Mouse (Mus musculus): ENCODE results near the gene Col28a1. TPM values are rescaled to one million over a fixed set of nuclear protein-coding genes. Genes with fewer than 3 reads are reported as not detected.

Gene Col28a1
- polyA plus RNA-seq (2014; fragmentation: Nextera tagmentation; extraction: Ambion mirVana) = 0.09 TPM in 1 of 2 replicates, not detected in the other

DNA sequence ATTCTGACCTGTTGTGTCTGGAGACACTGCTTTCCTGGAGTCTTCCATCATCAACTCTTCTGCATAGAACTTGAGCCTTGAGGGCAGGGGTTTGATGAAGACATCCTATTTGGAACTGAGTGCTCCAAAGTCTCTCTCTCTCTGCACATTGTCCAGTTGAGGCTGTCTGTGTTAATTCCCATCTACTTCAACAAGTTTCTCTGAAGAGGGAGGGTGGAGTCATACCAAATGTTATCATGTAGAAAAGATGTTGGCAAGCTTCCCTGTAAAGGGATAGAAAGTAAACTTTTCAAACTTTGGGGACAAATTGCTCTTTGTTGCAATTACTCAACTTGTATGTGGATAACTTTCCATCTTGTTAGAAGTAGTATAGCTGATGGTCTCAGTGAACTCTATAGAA lies at the start of gene Col28a1:
Gene Col28a1 (minus strand): TSS at position 101 of the 400 bp plus-strand sequence.
- Histone ChIP-seq H3K4me3 (ENCODE audit: low read length) (no peak within 1 kb of the TSS), H3K4me1 (ENCODE audit: control insufficient read depth, insufficient read depth, low read length) (no peaks in the 10 kb centered on the region), H3K27ac (ENCODE audit: low read depth, low read length) (no peak within 1 kb of the TSS), H3K36me3 (ENCODE audit: control insufficient read depth, insufficient read depth, low read length) (no peaks in the 10 kb centered on the region), H3K9me3 (ENCODE audit: control insufficient read depth, low read length) (0 out of 2 replicates have a peak, but pooled peaks cover 4% of the 10 kb centered on the region), H3K9ac (ENCODE audit: low read depth, low read length) (no peak within 1 kb of the TSS), H3K27me3 (ENCODE audit: control insufficient read depth, insufficient read depth, low read length) (no peaks in the 10 kb centered on the region), H3K4me2 (replicated peaks; ENCODE audit: low read depth, low read length) (no peak within 1 kb of the TSS)
- ATAC-seq (ENCODE audit: low FRiP score, low TSS enrichment) = no peak

DNA sequence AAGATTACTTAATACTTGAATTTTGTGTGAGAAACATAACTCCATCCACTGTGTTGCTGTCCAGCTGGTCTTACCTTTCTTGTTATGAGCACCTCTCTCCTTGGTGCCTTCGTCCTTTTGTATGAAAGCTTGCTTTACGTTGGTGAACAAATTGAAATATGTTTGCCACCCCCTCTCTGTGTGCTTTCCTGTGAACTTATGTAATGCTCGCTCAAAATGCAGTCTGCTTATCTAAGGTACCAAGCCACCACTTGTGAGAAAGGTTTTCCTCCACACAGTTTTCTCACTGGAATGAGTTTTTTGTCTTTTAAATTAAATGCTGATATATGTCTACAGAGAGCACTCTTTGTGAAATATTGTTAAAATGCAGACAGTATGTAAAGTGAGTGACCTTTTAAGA lies 36.2 kb upstream of the Col28a1 start:
- H3K27ac ChIP-seq (ENCODE audit: low read depth, low read length) = no peak overlapping the region
- no peak overlapping the region for H3K9ac ChIP-seq (ENCODE audit: low read depth, low read length)
- 94% methylated on average over 3 of the region's 3 CpGs for WGBS
- ATAC-seq (ENCODE audit: low FRiP score, low TSS enrichment) = no peak
- no peak overlapping the region for H3K4me3 ChIP-seq (ENCODE audit: low read length)
- no peak overlapping the region for H3K4me2 ChIP-seq (replicated peaks; ENCODE audit: low read depth, low read length)
- no peaks in the 10 kb centered on the region for H3K27me3 ChIP-seq (ENCODE audit: control insufficient read depth, insufficient read depth, low read length)
- H3K4me1 ChIP-seq (ENCODE audit: control insufficient read depth, insufficient read depth, low read length) = no peaks in the 10 kb centered on the region
- H3K36me3 ChIP-seq (ENCODE audit: control insufficient read depth, insufficient read depth, low read length) = peaks cover 29% of the 10 kb centered on the region; the same call in 1 of the 2 replicates
- no peaks in the 10 kb centered on the region for H3K9me3 ChIP-seq (ENCODE audit: control insufficient read depth, low read length)

DNA sequence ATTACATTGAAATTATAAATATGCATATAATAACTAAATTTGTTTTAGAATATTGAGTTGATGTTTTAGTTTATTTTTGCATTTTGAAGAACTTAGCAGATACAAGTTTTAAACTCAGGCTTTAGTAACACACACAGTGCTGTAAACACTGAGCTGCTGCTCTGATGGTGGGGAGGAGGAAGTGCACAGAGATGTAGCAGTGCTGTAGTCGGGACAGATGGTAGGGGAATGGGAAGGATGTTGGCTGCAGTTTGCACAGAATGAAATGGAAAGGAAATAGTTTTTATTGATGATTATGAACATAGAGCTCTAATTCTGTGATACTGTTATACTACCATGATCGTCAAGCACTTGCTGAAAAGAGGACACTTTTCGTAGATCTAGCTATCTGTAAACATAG lies 34.6 kb upstream of the Col28a1 start:
- H3K27me3 ChIP-seq (ENCODE audit: control insufficient read depth, insufficient read depth, low read length) = no peaks in the 10 kb centered on the region
- H3K4me2 ChIP-seq (replicated peaks; ENCODE audit: low read depth, low read length) = no peak overlapping the region
- H3K4me1 ChIP-seq (ENCODE audit: control insufficient read depth, insufficient read depth, low read length) = no peaks in the 10 kb centered on the region
- peaks cover 21% of the 10 kb centered on the region; the same call in 1 of the 2 replicates for H3K36me3 ChIP-seq (ENCODE audit: control insufficient read depth, insufficient read depth, low read length)
- no peak overlapping the region for H3K4me3 ChIP-seq (ENCODE audit: low read length)
- ATAC-seq (ENCODE audit: low FRiP score, low TSS enrichment) = no peak
- no peak overlapping the region for H3K9ac ChIP-seq (ENCODE audit: low read depth, low read length)
- H3K27ac ChIP-seq (ENCODE audit: low read depth, low read length) = no peak overlapping the region
- WGBS = 87% methylated on average over 3 of the region's 3 CpGs
- no peaks in the 10 kb centered on the region for H3K9me3 ChIP-seq (ENCODE audit: control insufficient read depth, low read length)

DNA sequence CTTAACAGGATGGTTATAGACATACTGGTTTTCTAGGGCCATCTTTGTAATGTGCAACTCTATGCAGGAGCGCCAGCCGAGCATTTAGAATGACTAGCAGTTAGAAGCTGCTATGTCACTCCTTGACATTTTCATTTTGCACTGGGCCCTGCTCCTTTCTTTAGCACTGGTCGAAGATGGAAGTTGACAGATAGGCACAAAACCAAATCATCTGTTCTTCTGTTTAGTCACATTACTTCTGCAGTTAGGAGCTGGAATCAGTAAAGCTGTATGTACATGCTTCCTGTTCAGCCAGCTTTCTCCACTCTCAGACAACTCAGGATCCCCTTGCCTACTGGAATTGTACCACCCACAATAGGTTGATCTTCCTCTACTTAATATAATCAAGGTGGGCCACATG lies 18.2 kb upstream of the Col28a1 start:
- ATAC-seq (ENCODE audit: low FRiP score, low TSS enrichment) = no peak
- 95% methylated on average over 3 of the region's 3 CpGs for WGBS

DNA sequence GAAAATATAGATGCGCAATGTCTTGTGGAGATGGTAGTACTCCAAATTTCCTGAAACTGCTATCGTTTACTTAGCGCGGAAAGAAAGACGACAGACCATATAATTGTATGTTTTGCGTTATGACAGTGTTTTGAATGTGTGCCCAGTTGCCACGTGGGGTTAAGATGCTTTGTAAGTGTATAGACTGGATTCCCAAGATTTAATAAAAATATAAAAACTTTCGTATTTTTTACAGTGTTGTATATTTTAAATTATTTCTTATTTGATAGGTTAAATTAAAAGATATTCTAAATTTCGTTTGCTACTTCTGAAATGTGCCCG lies 17.4 kb upstream of the Col28a1 start:
- H3K4me1 ChIP-seq (ENCODE audit: control insufficient read depth, insufficient read depth, low read length) = peaks cover 8% of the 10 kb centered on the region; the same call in 1 of the 2 replicates
- H3K4me2 ChIP-seq (replicated peaks; ENCODE audit: low read depth, low read length) = peak overlapping the region; percentile 54
- H3K27ac ChIP-seq (ENCODE audit: low read depth, low read length) = peak overlapping the region; percentile 95
- H3K4me3 ChIP-seq (ENCODE audit: low read length) = peak overlapping the region; percentile 76
- no peak for ATAC-seq (ENCODE audit: low FRiP score, low TSS enrichment)
- H3K9me3 ChIP-seq (ENCODE audit: control insufficient read depth, low read length) = no peaks in the 10 kb centered on the region
- H3K27me3 ChIP-seq (ENCODE audit: control insufficient read depth, insufficient read depth, low read length) = no peaks in the 10 kb centered on the region
- H3K9ac ChIP-seq (ENCODE audit: low read depth, low read length) = peak overlapping the region; percentile 90
- 10% methylated on average over 10 of the region's 10 CpGs for WGBS
- H3K36me3 ChIP-seq (ENCODE audit: control insufficient read depth, insufficient read depth, low read length) = peaks cover 8% of the 10 kb centered on the region; the same call in 1 of the 2 replicates

More for the DNA sequence above, 18.2 kb upstream of the Col28a1 start:
- Histone ChIP-seq H3K4me3 (ENCODE audit: low read length) (no peak overlapping the region), H3K36me3 (ENCODE audit: control insufficient read depth, insufficient read depth, low read length) (peaks cover 16% of the 10 kb centered on the region), H3K4me2 (replicated peaks; ENCODE audit: low read depth, low read length) (peak overlapping the region; percentile 54; the same call in 1 of the 2 replicates), H3K9me3 (ENCODE audit: control insufficient read depth, low read length) (no peaks in the 10 kb centered on the region), H3K9ac (ENCODE audit: low read depth, low read length) (no peak overlapping the region), H3K27ac (ENCODE audit: low read depth, low read length) (no peak overlapping the region), H3K27me3 (ENCODE audit: control insufficient read depth, insufficient read depth, low read length) (no peaks in the 10 kb centered on the region), H3K4me1 (ENCODE audit: control insufficient read depth, insufficient read depth, low read length) (peaks cover 8% of the 10 kb centered on the region; the same call in 1 of the 2 replicates)

DNA sequence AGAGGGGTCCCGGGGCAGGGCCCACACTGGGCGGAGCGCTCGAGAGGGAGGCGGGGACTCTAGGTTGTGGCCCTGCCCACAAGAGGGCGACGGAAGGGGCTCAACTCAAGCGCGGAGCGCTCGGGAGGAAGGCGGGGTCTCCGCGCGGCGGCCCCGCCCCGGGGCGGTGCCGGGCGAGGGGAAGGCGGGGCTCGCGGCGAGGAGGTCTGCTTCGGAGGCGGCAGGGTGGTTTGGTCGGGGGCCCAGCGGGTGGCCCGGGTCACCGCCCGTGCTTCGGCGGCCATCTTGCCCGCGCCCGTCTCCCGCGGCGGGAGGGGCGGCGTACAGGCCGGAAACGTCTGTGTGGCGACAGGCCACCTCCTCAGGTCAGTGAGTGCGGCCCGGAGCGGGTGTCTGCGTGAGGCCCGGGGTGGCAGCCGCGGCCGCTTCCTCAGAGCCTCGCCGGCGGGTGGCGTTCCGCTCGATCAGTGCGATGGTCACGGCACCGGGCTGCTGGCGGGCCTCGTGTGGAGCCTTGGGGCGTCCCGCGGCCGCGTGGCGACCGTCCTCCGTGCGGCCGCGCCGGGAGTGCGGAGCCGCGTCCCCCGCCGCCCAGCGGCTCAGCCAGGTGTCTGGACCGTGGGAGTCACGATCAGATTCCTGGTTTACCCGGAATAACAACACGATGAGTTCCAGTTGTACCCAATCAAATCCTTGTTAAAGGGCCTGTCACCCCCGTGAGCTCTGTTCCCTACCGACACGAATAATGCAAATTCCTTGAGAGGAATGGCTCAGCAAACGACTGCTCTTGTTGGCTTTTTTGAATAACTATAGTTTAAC lies 16.8 kb upstream of the Col28a1 start, which contains the start of gene Mios:
Gene Mios (plus strand): TSS at position 176 of the 819 bp plus-strand sequence.
- peak; percentile 98 for ATAC-seq (ENCODE audit: low FRiP score, low TSS enrichment)
- Histone ChIP-seq H3K9me3 (ENCODE audit: control insufficient read depth, low read length) (no peaks in the 10 kb centered on the region), H3K9ac (ENCODE audit: low read depth, low read length) (peak within 1 kb of the TSS; percentile 90), H3K27me3 (ENCODE audit: control insufficient read depth, insufficient read depth, low read length) (no peaks in the 10 kb centered on the region), H3K27ac (ENCODE audit: low read depth, low read length) (peak within 1 kb of the TSS; percentile 95), H3K4me2 (replicated peaks; ENCODE audit: low read depth, low read length) (peak within 1 kb of the TSS; percentile 54), H3K36me3 (ENCODE audit: control insufficient read depth, insufficient read depth, low read length) (peaks cover 8% of the 10 kb centered on the region; the same call in 1 of the 2 replicates), H3K4me1 (ENCODE audit: control insufficient read depth, insufficient read depth, low read length) (peaks cover 8% of the 10 kb centered on the region; the same call in 1 of the 2 replicates), H3K4me3 (ENCODE audit: low read length) (peak within 1 kb of the TSS; percentile 76)
- WGBS = 2% methylated on average over 72 of the region's 90 CpGs

DNA sequence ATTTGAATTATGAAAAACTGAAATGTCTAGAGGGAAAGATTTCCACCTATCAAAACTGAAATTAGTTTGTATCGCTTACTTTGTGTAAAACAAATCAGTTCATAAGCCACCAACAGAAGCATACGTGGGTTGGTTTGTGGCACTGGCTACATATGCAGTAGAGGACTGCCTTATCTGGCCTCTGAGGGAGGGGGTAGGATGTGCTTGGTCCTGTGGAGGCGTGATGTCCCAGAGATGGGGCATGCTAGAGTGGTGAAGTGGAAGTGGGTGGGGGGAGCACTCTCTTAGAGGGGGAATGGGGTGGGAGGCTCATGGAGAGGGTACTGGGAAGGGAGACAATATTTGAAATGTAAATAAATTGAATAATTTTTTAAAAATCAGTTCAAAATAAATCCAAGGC lies 2.5 kb downstream of the Col28a1 start:
- ATAC-seq (ENCODE audit: low FRiP score, low TSS enrichment) = no peak
- no peaks in the 10 kb centered on the region for H3K9me3 ChIP-seq (ENCODE audit: control insufficient read depth, low read length)
- H3K4me1 ChIP-seq (ENCODE audit: control insufficient read depth, insufficient read depth, low read length) = no peaks in the 10 kb centered on the region
- no peaks in the 10 kb centered on the region for H3K36me3 ChIP-seq (ENCODE audit: control insufficient read depth, insufficient read depth, low read length)
- H3K27me3 ChIP-seq (ENCODE audit: control insufficient read depth, insufficient read depth, low read length) = no peaks in the 10 kb centered on the region
- no peak overlapping the region for H3K27ac ChIP-seq (ENCODE audit: low read depth, low read length)
- H3K9ac ChIP-seq (ENCODE audit: low read depth, low read length) = no peak overlapping the region
- H3K4me2 ChIP-seq (replicated peaks; ENCODE audit: low read depth, low read length) = no peak overlapping the region
- no peak overlapping the region for H3K4me3 ChIP-seq (ENCODE audit: low read length)
- 75% methylated on average over 3 of the region's 3 CpGs for WGBS

DNA sequence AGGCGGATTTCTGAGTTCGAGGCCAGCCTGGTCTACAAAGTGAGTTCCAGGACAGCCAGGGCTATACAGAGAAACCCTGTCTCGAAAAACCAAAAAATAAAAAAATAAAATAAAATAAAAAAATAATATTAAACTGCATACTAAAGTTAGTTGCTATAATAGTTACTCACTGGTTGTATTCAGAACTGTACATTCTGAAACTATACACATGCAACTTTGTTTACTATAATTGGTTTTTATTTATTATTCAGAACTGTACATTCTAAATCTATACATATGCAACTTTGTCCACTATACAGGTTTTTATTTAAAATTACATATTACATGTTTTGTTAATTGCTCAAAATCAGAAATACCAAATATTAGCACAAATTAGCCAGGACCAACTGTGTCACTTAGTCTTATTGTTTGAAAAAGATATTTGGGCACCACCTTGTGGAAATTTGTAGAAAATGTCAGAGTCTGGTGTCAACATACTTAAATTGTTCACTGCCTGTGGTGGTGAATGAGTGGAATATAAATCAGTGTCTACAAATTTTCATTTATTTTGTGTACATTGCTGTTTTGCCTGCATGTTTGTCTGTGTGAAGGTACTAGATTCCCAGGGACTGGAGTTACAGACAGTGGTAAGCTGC lies 3.7 kb downstream of the Col28a1 start:
- Histone ChIP-seq H3K27ac (ENCODE audit: low read depth, low read length) (no peak overlapping the region), H3K36me3 (ENCODE audit: control insufficient read depth, insufficient read depth, low read length) (no peaks in the 10 kb centered on the region), H3K4me3 (ENCODE audit: low read length) (no peak overlapping the region), H3K27me3 (ENCODE audit: control insufficient read depth, insufficient read depth, low read length) (no peaks in the 10 kb centered on the region), H3K4me2 (replicated peaks; ENCODE audit: low read depth, low read length) (no peak overlapping the region), H3K9ac (ENCODE audit: low read depth, low read length) (no peak overlapping the region), H3K9me3 (ENCODE audit: control insufficient read depth, low read length) (no peaks in the 10 kb centered on the region), H3K4me1 (ENCODE audit: control insufficient read depth, insufficient read depth, low read length) (no peaks in the 10 kb centered on the region)
- ATAC-seq (ENCODE audit: low FRiP score, low TSS enrichment) = no peak
- whole genome bisulfite sequencing = 91% methylated on average over 3 of the region's 3 CpGs

DNA sequence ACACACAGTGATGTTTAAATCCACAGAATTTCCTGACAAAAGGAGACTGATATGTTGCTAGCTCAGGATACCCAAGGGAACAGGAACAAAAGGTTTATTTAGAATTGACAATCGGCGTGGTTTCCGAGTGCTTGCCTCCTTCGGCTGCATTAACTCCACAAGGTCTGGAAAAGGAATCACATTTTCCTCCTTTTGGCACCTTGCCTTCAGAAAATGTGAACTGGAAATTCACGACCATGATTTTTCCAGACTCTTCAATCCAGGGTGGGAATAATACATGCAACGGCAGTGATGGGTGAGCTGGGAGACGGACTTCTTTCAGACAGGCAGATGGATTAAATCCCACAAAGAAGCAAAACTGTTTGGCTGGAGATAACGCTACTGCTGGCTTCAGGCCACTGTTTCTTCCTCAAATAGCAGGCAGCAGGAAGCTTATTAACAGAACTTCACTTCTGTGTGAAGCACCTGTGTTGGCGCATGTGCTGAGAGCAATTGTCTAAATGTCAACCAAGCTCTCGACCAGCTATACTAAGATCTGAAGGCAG lies 13.9 kb downstream of the Col28a1 start:
- no peak overlapping the region for H3K27ac ChIP-seq (ENCODE audit: low read depth, low read length)
- no peak overlapping the region for H3K9ac ChIP-seq (ENCODE audit: low read depth, low read length)
- 53% methylated on average over 10 of the region's 10 CpGs for WGBS
- H3K4me3 ChIP-seq (ENCODE audit: low read length) = no peak overlapping the region
- H3K4me1 ChIP-seq (ENCODE audit: control insufficient read depth, insufficient read depth, low read length) = no peaks in the 10 kb centered on the region
- no peaks in the 10 kb centered on the region for H3K9me3 ChIP-seq (ENCODE audit: control insufficient read depth, low read length)
- no peak overlapping the region for H3K4me2 ChIP-seq (replicated peaks; ENCODE audit: low read depth, low read length)
- H3K36me3 ChIP-seq (ENCODE audit: control insufficient read depth, insufficient read depth, low read length) = no peaks in the 10 kb centered on the region
- H3K27me3 ChIP-seq (ENCODE audit: control insufficient read depth, insufficient read depth, low read length) = no peaks in the 10 kb centered on the region
- no peak for ATAC-seq (ENCODE audit: low FRiP score, low TSS enrichment)

Measured in kidney, embryonic 14.5 days (tissue).